Mouse (Mus musculus) midbrain, embryonic 11.5 days (tissue): ENCODE measurements at regions not wholly inside any gene's neighbourhood (a gene's known extent, or its start where the extent isn't known, plus 50 kb on each side); places are given as distances from the start of the nearest gene placed in this dataset.
A peak's percentile ranks its signal among the peaks of the same experiment; 100 is the strongest.

ENCODE experiments used
- ATAC-seq: fragments of 200-750 bp; cut with Nextera tagmentation; 2 replicates; pipeline ENCODE4 v1.8.0; 2017; ENCODE audit warnings: moderate TSS enrichment, moderate library complexity; ENCODE audit not compliant: low FRiP score
- DNase-seq: peaks from one replicate; pipeline ENCODE4 v3.0.0; 2015; ENCODE audit warnings: low spot score; ENCODE audit errors: missing footprints
- H3K27ac ChIP-seq: fragments of 300-500 bp; sonication (generic); 2 replicates; pipeline ENCODE4 v1.5.1; 2014; ENCODE audit warnings: low read depth, low read length
- H3K27me3 ChIP-seq: fragments of 300-500 bp; sonication (generic); 2 replicates; pipeline ENCODE4 v1.6.1; 2014; ENCODE audit warnings: mild to moderate bottlenecking, low read length, moderate library complexity, mixed read lengths; ENCODE audit not compliant: control insufficient read depth, insufficient read depth
- H3K36me3 ChIP-seq: fragments of 300-500 bp; sonication (generic); 2 replicates; pipeline ENCODE4 v1.6.1; 2014; ENCODE audit warnings: mild to moderate bottlenecking, low read length, moderate library complexity, mixed read lengths; ENCODE audit not compliant: control insufficient read depth, insufficient read depth
- H3K4me1 ChIP-seq: fragments of 300-500 bp; sonication (generic); 2 replicates; pipeline ENCODE4 v1.6.1; 2014; ENCODE audit warnings: low read length; ENCODE audit not compliant: control insufficient read depth, insufficient read depth
- H3K4me2 ChIP-seq: fragments of 300-500 bp; sonication (generic); 2 replicates; pipeline ENCODE4 v1.6.1; 2014; ENCODE audit warnings: mild to moderate bottlenecking, moderate library complexity
- H3K4me3 ChIP-seq: fragments of 300-500 bp; sonication (generic); 2 replicates; pipeline ENCODE4 v1.5.1; 2014; ENCODE audit warnings: low read depth, low read length
- H3K9ac ChIP-seq: fragments of 300-500 bp; sonication (generic); 2 replicates; pipeline ENCODE4 v1.6.1; 2014; ENCODE audit warnings: low read length
- H3K9me3 ChIP-seq: fragments of 300-500 bp; sonication (generic); 2 replicates; pipeline ENCODE4 v1.6.1; 2016; ENCODE audit warnings: low read length; ENCODE audit not compliant: control insufficient read depth
- WGBS: fragments of 180-500 bp; shearing (Covaris S2); extraction: QIAGEN DNeasy Blood & Tissue Kit; methylation state at CpG from one replicate; pipeline ENCODE4 v1.1.7; 2014; 5-methylcytosine and 5-hydroxymethylcytosine counted together

- H3K4me2 ChIP-seq, result no peak overlapping the region
- no peaks in the 10 kb centered on the region for H3K36me3 ChIP-seq
- 90% methylated on average over 1 of the region's 1 CpGs for WGBS
- no peaks in the 10 kb centered on the region for H3K9me3 ChIP-seq
- no peaks in the 10 kb centered on the region for H3K27me3 ChIP-seq
- no peaks in the 10 kb centered on the region; the same call in 1 of the 2 replicates for H3K4me1 ChIP-seq
- ATAC-seq, result no peak
- no peak overlapping the region for H3K27ac ChIP-seq
- DNase-seq, result no peak
- H3K4me3 ChIP-seq, result no peak overlapping the region
- no peak overlapping the region for H3K9ac ChIP-seq
These were observed 934.4 kb upstream of the Sel1l start for GRCm38 (mm10) chr12:92783362-92783761.

- no peak overlapping the region for H3K4me3 ChIP-seq
- no peaks in the 10 kb centered on the region for H3K9me3 ChIP-seq
- H3K27me3 ChIP-seq, result no peaks in the 10 kb centered on the region
- H3K36me3 ChIP-seq, result no peaks in the 10 kb centered on the region
- H3K9ac ChIP-seq, result no peak overlapping the region
- WGBS, result 93% methylated on average over 3 of the region's 3 CpGs
- no peak overlapping the region for H3K4me2 ChIP-seq
- DNase-seq, result no peak
- ATAC-seq, result no peak
- H3K27ac ChIP-seq, result no peak overlapping the region
- H3K4me1 ChIP-seq, result no peaks in the 10 kb centered on the region; the same call in 1 of the 2 replicates
These were observed 930.8 kb upstream of the Sel1l start for GRCm38 (mm10) chr12:92779695-92780292.

- H3K27ac ChIP-seq, result no peak overlapping the region
- no peak overlapping the region for H3K4me3 ChIP-seq
- H3K4me1 ChIP-seq, result no peaks in the 10 kb centered on the region; the same call in 1 of the 2 replicates
- H3K36me3 ChIP-seq, result no peaks in the 10 kb centered on the region
- ATAC-seq (no peak), DNase-seq (no peak)
- H3K9me3 ChIP-seq, result no peaks in the 10 kb centered on the region
- 63% methylated on average over 5 of the region's 5 CpGs for WGBS
- H3K27me3 ChIP-seq, result no peaks in the 10 kb centered on the region
- no peak overlapping the region for H3K9ac ChIP-seq
- no peak overlapping the region for H3K4me2 ChIP-seq
These were observed 926.7 kb upstream of the Sel1l start for GRCm38 (mm10) chr12:92775668-92776067.

GRCm38 (mm10) chr12:92748576-92748975 is 899.6 kb upstream of the Sel1l start:
- Histone ChIP-seq H3K9ac (no peak overlapping the region), H3K36me3 (no peaks in the 10 kb centered on the region), H3K27me3 (no peaks in the 10 kb centered on the region), H3K4me2 (no peak overlapping the region), H3K27ac (no peak overlapping the region), H3K4me1 (no peaks in the 10 kb centered on the region), H3K9me3 (no peaks in the 10 kb centered on the region), H3K4me3 (no peak overlapping the region)
- ATAC-seq (no peak), DNase-seq (no peak)
- 96% methylated on average over 1 of the region's 1 CpGs for WGBS

GRCm38 (mm10) chr12:92740818-92741217 is 891.9 kb upstream of the Sel1l start:
- H3K27me3 ChIP-seq, result no peaks in the 10 kb centered on the region
- no peak overlapping the region for H3K4me2 ChIP-seq
- WGBS, result 84% methylated on average over 3 of the region's 3 CpGs

GRCm38 (mm10) chr12:92739196-92739595 is 890.2 kb upstream of the Sel1l start:
- no peak for ATAC-seq
- H3K36me3 ChIP-seq, result no peaks in the 10 kb centered on the region
- H3K9me3 ChIP-seq, result no peaks in the 10 kb centered on the region
- no peak overlapping the region for H3K9ac ChIP-seq
- H3K27ac ChIP-seq, result no peak overlapping the region
- 91% methylated on average over 3 of the region's 3 CpGs for WGBS
- H3K4me1 ChIP-seq, result no peaks in the 10 kb centered on the region
- no peak overlapping the region for H3K4me2 ChIP-seq
- no peaks in the 10 kb centered on the region for H3K27me3 ChIP-seq
- no peak overlapping the region for H3K4me3 ChIP-seq
- DNase-seq, result no peak

More at GRCm38 (mm10) chr12:92740818-92741217, 891.9 kb upstream of the Sel1l start:
- no peak overlapping the region for H3K4me3 ChIP-seq
- no peaks in the 10 kb centered on the region for H3K9me3 ChIP-seq
- DNase-seq (no peak), ATAC-seq (no peak)
- H3K9ac ChIP-seq, result no peak overlapping the region
- H3K36me3 ChIP-seq, result no peaks in the 10 kb centered on the region
- no peak overlapping the region for H3K27ac ChIP-seq
- no peaks in the 10 kb centered on the region for H3K4me1 ChIP-seq

- Histone ChIP-seq H3K27me3 (no peaks in the 10 kb centered on the region), H3K36me3 (no peaks in the 10 kb centered on the region), H3K9me3 (no peaks in the 10 kb centered on the region), H3K4me3 (no peak overlapping the region), H3K4me2 (no peak overlapping the region), H3K4me1 (no peaks in the 10 kb centered on the region), H3K27ac (no peak overlapping the region), H3K9ac (no peak overlapping the region)
- WGBS, result 79% methylated on average over 12 of the region's 12 CpGs
- DNase-seq, result no peak
- no peak for ATAC-seq
These were observed 888.8 kb upstream of the Sel1l start for GRCm38 (mm10) chr12:92737623-92738370.

GRCm38 (mm10) chr12:92723022-92723421 is 874.1 kb upstream of the Sel1l start:
- H3K27ac ChIP-seq, result no peak overlapping the region
- H3K4me3 ChIP-seq, result no peak overlapping the region
- H3K9me3 ChIP-seq, result no peaks in the 10 kb centered on the region
- no peak overlapping the region for H3K4me2 ChIP-seq
- no peak overlapping the region for H3K9ac ChIP-seq
- no peak for ATAC-seq
- 91% methylated on average over 3 of the region's 3 CpGs for WGBS
- H3K36me3 ChIP-seq, result no peaks in the 10 kb centered on the region
- no peaks in the 10 kb centered on the region for H3K27me3 ChIP-seq
- no peak for DNase-seq
- no peaks in the 10 kb centered on the region for H3K4me1 ChIP-seq

GRCm38 (mm10) chr12:92713415-92713814 is 864.5 kb upstream of the Sel1l start:
- Histone ChIP-seq H3K9ac (no peak overlapping the region), H3K9me3 (no peaks in the 10 kb centered on the region), H3K36me3 (no peaks in the 10 kb centered on the region), H3K4me1 (no peaks in the 10 kb centered on the region), H3K27me3 (no peaks in the 10 kb centered on the region), H3K4me3 (no peak overlapping the region), H3K4me2 (no peak overlapping the region), H3K27ac (no peak overlapping the region)
- ATAC-seq, result no peak
- 96% methylated on average over 16 of the region's 16 CpGs for WGBS
- peak; percentile 44 for DNase-seq
